Mouse (Mus musculus): ENCODE measurements around the gene Mrpl21.

Mrpl21 gene

DNA sequence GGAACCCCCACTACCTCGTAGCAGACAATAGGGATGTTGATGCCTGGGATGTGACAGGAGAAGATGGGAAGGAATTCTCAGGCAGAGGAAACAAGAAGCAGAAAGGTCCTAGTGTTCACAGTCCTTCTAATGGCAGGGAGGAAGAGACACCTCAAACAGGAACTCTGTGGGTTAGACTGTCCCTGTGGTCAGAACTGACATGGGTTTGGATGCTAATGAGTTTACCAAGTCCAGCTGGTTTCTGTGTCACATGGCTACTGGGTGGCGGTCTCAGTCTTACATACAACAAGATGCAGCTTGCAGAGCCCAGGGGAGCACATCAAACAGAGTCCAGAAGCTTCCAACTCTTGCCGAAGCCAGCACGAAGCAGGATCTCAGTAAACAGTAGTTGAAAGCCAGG, 21.3 kb downstream of the Mrpl21 start:
- DNase-seq = no peak

DNA sequence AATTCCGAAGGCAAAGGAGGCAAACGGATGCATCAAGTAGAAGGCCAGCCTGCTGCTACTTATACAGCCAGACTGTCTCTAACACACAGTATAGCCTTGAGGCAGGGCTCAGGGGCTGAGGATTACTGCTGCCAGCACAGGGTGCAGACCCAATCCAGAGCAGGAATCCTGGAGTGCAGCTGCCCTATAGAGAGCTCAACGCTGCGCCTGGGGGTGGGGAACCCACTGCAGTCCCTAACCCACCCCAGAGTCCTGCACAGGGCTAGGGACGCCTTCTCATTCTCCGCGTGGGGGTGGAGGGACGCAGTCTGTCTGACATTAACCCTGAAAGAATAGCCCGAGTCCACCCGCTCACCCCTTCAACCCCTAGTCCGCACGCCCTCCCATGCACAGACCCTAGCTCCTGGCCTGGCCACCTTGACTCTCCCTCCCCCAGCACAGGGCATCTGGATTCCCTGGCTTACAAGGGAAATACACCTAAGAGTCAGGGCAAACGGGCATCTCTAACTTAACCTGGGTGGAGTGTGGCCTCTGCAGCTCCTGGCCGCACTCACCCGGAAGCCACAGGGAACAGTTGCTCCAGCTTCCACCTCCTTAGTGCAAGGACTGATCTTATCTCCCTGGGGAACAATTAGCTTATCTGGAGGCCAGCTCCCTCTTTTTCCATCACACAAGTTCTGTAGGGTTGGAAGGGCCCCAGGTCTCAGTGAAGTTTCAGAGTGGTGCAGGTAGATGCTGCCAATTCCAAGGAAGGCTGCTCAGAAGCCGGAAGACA, 24.7 kb downstream of the Mrpl21 start:
- DNase-seq = no peak

DNA sequence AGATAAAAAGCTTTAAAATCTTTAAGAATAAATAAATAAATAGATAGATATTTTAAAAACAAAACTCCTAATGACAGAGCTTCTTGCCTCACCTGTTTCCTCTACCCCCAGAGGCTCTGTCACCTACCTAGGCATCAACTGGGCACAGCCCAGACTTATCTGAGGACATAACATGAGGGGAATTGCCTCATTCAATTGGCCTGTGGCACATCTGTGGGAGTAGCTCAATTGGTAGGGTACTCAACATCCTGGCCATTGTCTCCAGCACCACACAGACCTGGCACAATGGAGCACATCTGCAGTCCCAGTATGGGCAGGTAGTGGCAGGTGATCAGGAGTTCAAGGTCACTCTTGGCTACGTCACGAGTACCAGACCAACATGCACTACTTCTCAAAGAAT, 36.6 kb downstream of the Mrpl21 start:
- no peak for DNase-seq

DNA sequence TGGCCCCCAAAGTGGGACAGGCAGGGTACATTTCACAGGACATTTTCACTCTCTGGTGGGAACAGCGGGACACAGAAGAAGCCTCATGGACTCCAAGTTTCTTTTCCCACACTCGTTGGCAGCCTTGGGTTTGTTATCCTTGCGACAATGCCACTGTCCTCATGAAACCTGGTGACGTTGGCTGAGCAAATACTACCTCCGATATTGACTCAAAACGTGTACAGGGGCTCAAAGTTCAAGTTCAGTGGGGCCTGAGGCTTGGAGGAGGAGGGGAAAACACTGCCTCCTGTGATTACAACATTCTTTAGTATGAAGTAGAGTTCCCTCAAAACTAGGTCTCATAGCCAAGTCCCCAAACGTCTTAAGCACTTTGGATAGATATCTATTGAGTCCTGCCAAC, 37.4 kb downstream of the Mrpl21 start:
- no peak for DNase-seq

DNA sequence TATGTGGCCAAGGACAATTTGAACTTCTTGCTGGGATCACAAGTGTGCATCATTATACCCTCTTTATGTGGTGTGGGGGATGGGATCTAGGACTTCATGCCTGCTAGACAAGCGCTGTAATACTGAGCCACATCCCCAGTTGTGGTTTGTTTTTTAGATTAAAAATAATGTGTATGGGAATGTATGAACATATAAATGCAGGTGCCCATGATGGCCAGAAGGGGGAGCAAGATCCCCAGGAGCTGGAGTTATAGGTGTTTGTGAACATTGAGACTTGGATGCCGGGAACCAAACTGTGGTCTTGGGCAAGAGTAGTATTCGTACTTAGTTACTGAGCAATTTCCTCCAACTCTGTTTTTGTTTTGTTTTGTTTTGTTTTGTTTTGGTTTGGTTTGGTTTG, 38.1 kb downstream of the Mrpl21 start:
- DNase-seq = no peak

DNA sequence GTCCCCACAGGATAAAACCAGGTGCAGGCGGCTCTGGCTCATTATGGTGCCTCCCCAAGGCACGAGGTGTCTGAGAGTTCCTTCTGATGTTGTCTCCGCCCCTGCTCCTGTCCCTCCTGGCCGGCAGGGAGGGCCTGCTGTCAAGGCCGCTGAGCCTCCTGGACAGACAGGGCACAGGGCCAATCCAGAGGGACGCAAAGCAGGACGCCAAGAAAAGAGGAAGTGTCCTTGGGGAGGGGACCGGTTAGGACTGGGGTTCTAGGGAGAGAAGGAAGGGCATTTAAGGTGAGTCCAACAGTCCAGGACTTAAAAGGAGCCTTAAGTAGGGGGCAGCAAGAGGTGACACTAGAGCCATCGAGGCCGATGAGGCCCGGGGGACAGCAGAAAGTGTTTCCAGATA, 38.9 kb downstream of the Mrpl21 start:
- DNase-seq = no peak

DNA sequence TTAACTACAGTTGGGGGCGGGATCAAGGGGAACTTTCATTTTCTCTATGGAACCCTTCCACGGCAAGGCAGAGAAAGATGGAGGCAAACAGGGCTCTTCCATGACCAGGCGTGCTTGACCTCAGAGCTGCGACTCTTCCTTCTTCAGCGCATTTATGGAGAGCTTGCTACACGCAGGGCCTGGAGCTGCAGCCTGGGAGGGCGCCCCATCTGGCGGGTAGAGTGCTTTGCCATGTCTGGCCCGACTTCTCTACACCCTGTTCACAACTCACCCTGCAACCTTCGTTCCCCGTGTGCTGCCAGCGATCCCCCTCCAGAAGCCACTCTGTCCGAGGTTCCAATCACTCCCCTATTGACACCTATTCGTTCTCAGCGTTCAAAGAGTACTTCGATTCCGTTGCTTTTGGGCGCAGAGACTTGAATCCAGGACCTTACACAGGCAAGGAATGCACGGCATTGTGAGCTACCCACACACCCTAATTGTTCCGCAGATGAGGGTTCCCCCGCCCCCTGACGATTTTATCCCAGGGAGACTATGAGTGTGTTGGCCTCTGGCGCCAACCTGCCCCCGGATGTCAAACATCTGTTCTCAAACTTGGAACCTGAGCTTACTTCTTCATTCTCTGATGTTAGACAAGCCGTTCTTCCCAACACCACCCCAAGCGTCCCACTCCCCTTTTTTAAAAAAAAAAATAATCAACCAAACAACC, 39.7 kb downstream of the Mrpl21 start, which contains the start of gene Cpt1a:
Gene Cpt1a, plus strand, starts transcription at position 74 of the 709 bp plus-strand sequence.
- DNase-seq = no peak

DNA sequence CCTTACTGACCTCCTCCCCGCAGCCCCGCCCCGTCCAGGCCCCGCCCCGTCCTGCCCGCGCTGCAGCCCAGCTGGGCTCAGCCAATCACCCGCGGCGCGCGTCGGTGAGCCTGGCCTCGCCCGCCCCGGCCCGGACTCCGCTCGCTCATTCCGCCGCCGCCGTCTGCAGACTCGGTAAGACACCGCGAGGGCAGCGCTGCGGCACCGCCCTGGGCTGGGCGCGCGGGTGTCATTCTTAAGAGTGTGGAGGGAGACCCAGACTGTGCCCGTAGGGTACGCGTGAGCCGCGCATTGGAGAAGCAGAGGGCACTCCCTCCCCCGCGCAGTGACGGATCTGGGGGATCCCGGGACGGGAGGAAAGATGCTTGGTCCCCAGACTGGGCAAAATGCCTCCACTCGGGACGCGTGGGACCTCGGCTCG, 40.5 kb downstream of the Mrpl21 start:
- peak; percentile 59 for DNase-seq

DNA sequence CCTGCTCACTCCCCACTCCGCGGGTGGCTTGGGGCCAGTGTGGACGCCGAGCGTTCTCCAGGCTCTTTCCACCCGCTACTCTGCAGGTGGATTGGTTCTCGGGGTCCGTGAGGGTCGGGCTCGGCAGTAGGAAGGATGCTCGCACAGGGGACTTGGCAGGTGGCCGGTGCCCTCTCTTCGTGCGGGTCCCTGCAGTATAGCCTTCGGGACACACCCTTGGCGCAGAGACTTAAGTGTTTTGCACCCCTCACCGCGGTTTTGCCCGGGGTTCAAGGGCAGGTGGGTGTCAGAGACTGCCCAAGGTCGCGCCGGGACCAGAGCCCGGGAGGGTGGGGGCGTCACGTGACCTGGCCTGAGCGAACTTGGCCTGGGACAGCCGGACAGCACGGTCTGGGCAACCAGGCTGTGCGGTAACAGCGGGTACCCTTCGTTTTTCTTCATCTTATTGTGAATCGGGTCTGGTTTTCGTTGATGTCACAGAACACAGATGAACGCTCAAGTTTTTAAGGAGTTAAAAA, 41.1 kb downstream of the Mrpl21 start:
- no peak for DNase-seq

DNA sequence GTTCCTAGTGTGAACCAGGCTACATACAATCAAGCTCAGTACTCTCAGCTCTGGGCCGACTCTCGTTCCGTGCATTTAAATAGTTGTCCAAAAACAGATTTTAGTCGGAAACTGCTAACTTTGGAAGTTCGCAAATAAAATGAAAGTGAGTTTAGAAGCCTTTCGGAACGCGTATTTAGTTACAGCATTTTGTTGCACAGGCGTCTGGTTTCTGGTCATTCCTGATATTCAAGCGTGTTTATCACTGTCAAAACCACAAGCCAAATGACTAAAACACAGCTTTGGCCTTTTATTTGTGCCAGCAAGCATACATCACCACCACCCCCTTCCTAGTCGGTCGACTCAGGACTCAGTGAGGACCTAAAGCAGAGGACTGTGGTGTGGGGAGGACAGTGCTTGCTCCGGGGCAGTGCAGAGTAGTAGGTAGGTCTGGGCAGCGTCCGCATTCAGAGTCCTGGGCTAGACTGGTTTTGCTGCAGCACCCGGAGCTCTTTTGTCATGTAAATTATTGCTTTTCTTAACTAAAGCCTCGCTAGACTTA, 41.6 kb downstream of the Mrpl21 start:
- DNase-seq = no peak

DNA sequence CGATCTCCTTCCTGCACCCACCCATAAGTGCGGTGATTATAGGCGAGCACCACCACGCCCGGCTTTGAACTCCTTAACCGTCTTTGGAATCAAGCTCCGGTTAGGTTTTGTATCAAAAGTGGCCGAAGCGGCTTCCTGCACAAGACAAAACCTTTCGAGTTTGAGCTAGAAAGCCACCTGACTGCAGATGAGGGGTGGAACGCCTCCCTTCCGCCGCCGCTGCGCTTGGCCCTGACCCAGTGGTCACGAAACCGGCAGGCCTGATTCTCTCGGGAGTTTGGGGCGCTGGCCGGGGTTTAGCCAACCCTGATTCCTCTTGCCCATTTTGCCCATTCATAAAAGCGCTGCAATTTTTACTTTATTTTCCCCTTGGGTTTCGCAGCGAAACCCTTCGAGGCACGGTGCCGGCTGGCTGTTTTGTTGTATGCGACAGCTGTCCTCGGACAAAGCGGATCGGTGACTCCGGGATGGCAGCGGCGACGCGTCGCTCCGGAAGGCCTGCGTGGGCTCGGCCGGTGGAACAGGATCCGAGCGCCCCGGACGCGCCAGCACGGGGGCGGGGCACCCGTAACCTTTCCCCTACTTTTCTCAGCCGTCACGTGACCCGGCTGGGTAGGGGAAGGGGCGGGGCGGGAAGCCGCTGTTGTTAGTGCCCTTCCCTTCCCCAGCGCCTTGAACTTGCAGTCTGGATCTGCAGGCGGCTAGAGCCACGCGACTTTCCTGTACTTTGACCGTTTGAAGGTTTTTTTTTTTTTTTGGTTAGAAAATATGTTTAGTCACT, 42.4 kb downstream of the Mrpl21 start:
- peak; percentile 61 for DNase-seq

DNA sequence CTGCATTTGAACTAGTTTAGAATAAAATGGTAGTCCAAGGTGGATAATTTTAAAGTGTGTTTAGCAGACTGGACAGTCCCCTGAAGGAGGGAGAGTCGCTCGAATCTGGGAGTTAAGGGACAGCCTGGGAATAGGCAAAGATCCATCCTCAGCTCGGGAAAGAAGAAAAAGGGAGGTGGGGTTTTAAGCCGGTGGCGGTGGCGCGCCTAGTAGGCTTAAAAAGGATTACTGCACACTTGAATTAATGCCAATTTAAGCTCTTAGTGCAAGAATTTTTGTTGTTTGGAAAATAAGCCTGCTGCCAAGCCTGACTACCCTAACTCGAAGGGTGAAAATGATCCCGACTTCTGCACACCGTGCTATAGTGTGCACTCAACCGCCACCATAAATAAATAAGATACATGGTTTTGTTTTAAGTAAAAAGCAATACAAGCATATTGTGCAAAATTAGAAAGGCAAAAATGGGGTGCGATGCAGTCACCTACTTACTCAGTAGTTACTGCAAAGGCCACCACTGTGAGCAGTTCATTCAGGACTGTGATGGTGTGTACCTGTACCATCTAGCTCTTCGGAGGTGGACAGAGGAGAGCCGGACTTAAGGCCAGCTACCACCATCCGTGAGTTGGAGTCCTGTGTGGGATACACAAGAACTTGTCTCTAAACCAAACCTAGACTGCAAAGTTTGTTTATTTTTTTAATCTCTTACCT, 43.2 kb downstream of the Mrpl21 start:
- no peak for DNase-seq

DNA sequence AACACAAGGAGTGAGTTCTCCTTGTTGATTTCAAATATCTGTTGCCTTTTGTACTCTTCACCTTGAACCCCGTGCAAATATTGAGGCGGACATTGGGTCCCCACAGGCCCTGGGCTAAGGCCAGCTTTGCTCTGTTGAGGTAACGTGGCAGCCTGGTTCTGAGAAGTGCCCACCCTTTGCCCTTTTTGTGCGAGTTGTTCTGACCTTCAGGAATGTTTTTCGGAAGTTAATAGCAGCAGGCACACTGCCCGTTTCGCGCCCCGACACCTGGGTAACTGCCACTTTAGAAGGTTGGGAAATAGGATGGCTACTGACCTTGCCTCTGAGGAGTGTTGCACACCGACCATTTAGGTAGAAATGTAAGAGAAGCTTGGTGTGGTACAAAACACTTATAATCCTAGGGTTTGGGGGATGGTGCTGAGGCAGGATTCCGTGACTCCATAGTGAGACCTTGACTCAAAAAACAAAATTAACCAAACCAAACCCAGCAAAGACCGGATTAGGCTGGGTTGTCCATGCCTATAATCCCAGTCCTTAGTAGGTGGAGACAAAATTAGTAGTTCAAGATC, 43.9 kb downstream of the Mrpl21 start:
- DNase-seq = no peak

DNA sequence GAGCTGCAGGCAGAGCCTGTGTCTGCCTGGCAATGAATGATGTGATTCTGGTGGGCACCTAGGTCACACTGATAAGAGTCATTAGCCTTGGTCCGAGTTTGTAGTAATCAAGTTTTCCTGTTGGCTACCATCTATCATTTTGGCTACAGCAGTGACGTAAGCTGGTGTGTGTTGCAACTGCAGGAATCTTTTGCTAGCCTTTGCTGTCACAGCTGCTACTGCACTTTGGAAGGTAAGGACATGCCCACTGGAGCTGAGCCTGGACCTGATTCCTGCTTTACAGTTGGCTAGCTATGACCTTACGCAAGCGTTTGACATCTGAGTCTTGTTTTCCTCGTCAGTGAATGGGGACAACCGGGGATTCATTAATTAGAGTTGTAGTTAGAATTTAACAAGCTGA, 50.5 kb downstream of the Mrpl21 start:
- no peak for DNase-seq

DNA sequence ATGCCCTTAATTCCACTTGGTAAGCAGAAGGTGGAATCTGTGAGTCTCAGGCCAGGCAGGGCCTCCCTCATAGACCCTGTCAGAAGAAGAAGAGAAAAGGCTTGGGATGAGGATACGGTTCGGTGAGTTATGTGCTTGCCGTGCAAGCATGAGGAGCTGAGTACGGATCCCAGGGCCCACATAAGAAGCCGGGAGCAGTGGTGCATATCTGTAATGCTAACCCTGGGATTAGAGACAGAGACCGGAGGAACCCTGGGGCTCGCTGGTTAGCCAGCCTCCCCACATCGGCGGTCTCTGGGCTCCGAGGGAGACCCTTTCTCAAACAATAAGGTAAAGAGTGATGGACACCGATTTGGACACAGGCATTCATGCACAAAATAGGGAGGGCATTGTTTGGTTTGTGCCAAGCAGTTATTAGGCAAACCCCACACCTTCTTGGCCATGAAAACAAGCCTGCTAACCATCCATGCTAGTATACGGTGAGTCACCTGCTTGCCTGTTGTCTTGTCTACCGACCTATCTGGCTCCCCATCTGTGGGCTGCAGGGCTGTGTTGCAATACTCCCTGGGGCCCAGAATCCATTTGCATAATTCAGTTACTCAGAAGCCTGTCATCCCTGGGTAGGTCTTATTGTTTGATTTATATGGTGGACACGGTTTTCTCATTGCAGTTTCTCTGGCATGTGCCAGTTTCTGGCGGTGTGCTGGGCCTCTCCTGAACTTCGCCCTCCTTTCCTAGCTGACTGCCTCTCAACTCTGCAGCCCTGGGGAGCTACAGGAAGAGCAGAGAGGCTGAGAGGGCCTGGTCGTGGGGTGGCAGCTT, 51.2 kb downstream of the Mrpl21 start:
- DNase-seq = no peak

DNA sequence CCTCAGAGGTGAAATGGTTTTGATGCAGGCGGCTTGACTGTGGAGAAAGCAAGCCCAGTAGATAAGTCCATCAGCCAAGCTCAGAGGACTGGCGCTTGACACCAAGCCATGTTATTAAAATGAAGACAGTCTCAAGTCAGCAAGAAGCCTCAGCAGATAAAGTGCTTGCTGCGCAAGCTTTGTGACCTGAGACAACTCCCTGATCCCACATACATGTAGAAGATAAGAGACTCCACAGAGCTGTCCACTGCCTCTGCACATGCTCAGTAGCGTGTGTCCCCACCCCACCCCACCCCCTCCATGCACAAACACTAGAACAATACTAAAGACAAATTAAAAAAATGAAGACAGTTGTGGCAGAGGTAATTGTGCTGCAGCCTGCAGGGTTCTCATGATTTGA, 51.8 kb downstream of the Mrpl21 start:
- no peak for DNase-seq

DNA sequence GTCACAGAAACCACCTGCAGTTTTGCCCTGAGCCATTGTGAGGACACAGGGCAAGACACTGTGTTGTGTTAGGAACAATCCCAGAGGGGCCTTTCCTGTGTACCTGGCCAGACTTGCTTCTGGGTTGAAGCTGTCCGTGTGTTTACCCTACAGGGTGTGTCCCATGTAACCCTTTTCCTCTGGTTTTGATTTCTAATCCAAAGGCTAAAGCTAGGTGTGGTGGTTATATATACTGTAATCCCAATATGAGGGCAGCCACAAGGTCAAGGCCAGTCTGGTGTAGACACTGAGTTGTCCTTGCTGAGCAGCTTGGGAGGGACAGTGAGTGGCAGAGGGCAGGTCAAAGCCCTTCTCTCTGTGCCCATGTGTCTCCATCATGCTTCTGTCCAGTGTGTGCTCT, 53.2 kb downstream of the Mrpl21 start:
- no peak for DNase-seq

DNA sequence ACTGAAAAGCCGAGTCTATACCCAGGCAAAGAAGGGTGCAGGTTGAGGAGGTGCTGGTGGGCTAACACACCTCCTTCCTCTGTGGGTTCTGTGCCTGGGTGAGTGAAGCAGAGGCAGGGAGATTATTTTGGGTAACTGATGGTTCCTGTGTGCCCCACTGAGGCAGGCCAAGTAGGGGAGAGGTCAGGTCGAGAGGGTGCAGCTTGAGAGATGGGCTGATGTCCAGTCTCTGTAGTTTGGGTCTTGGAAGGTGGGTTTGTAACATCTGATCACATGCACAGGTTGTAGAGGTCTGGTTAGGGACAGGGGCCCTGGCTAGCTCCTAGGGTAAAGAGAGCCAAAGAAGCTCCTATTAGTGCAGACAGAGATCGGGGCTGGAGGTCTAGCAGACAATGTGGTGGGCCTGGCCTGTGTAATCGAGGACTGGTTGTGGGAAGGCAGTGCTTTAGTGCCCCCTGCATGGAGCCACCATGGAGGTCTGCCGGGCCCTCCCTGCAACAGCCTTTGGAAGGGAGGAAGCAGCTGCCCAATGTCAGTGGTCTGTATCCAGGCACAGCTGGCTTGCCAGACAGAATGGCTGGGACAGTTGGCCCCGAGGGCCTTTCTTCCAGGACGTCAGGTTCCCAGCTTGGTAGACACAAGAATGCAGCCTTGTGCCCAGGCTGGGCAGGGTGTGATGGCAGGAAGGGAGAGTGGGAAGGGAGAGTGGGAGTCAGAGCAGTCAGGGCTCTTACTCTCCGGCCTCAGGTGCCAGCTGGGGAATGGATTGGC, 54.0 kb downstream of the Mrpl21 start:
- DNase-seq = no peak

DNA sequence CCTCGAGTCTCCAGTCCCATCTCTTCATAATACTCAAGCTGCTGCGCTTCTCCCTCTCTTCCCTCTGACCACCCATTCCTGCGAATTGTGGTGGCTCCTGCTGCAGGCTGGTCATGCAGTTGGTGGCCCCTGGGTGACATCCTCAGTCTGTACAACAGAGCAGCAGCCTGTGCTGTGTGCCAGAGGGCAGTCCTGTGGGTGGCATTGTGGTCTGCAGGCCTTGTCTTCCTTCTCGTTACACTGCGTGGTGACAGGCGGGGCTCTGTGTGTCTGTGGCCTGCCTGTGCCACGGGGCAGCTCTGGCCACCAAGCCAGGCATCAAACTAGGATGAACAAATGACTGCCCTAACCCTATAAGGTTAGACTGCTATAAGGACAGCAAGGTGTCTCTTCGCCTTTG, 56.5 kb downstream of the Mrpl21 start:
- no peak for DNase-seq

DNA sequence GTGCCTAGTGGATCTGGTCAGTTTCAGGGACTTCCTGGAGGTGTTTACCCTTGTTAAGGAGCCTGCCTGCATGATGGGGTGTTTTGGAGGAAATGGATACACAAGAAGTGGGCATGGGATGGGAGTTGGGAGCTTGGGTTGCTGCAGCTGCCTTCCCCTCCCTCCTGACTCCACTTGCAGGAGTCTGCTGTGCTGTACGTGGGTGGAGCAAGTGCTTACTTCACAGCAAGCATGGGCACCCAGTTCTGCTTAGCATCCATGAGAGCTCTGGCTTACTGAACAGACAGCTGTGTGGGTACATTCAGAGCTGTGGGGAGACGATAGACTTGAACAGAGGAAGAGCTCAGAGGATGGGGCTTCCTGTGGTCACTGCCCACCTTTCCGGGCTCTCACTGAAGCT, 58.3 kb downstream of the Mrpl21 start:
- peak; percentile 65 for DNase-seq
